ENCODE assay signal across 8 mouse cellular contexts in genomic region chr4:9027383-9027782, GRCm38 (mm10).
DNase-seq lines count a peak whose midpoint lies in the region; ATAC-seq and TF ChIP-seq lines count a peak whose summit lies in the region.

No protein-coding gene starts in this region.

- H3K9ac ChIP-seq in lung, embryonic 16.5 days (ENCODE audit: low read length), result no peak overlapping the region
- no peak overlapping the region for H3K9ac ChIP-seq in liver, embryonic 13.5 days
- no peak overlapping the region for H3K9ac ChIP-seq in stomach, postnatal 0 days (ENCODE audit: low read length)

- WGBS in lung, embryonic 16.5 days, result 10% methylated on average over 7 of the region's 7 CpGs
- 31% methylated on average over 7 of the region's 7 CpGs for WGBS in liver, embryonic 13.5 days (ENCODE audit: insufficient replicate concordance)
- WGBS in stomach, postnatal 0 days, result 12% methylated on average over 7 of the region's 7 CpGs

- H3K27me3 ChIP-seq in lung, embryonic 16.5 days (ENCODE audit: control insufficient read depth, insufficient read depth, low read depth, low read length), result no peaks in the 10 kb centered on the region
- H3K27me3 ChIP-seq in liver, embryonic 13.5 days, result no peaks in the 10 kb centered on the region
- no peaks in the 10 kb centered on the region for H3K27me3 ChIP-seq in stomach, postnatal 0 days (ENCODE audit: control insufficient read depth, insufficient read depth, low read length)

- no peak overlapping the region for H3K27ac ChIP-seq in lung, embryonic 16.5 days (ENCODE audit: low read length)
- H3K27ac ChIP-seq in liver, embryonic 13.5 days, result no peak overlapping the region
- no peak overlapping the region for H3K27ac ChIP-seq in stomach, postnatal 0 days (replicated peaks)

- TF ChIP-seq EP300 in stomach, postnatal 0 days (optimal IDR thresholded peaks at IDR 0.05), result no peak

- peak overlapping the region; percentile 33; the same call in 1 of the 2 replicates for H3K4me2 ChIP-seq in lung, embryonic 16.5 days (ENCODE audit: low read depth, low read length)
- peak overlapping the region; percentile 65 for H3K4me2 ChIP-seq in liver, embryonic 13.5 days
- no peak overlapping the region; the same call in 1 of the 2 replicates for H3K4me2 ChIP-seq in stomach, postnatal 0 days (replicated peaks; ENCODE audit: low read depth)

- DNase-seq in cerebellum, adult 9-10 months, result peak; percentile 50
- no peak for DNase-seq in cerebellum, adult 11 months
- DNase-seq in lung, postnatal 10 days, result no peak
- no peak for DNase-seq in liver, embryonic 13.5 days
- DNase-seq in stomach, postnatal 0 days (ENCODE audit: low spot score), result no peak
- DNase-seq in right cerebral cortex, postnatal 36 days (ENCODE audit: low spot score in 2 of 2), result no peak

- ATAC-seq in lung, embryonic 16.5 days (ENCODE audit: low read depth), result no peak
- no peak for ATAC-seq in liver, embryonic 13.5 days (ENCODE audit: low read depth)
- ATAC-seq in stomach, postnatal 0 days (ENCODE audit: low FRiP score, low TSS enrichment), result 0 out of 2 replicates have a peak, but pooled peaks have one; percentile 39
- ATAC-seq in activated CD4-positive, CD25-positive, alpha-beta regulatory T cell, adult 4 months, result no peak

- no peaks in the 10 kb centered on the region for H3K9me3 ChIP-seq in lung, embryonic 16.5 days (ENCODE audit: control insufficient read depth, low read length)
- no peaks in the 10 kb centered on the region for H3K9me3 ChIP-seq in liver, embryonic 13.5 days (replicated peaks)
- H3K9me3 ChIP-seq in stomach, postnatal 0 days (ENCODE audit: control insufficient read depth, low read length), result no peaks in the 10 kb centered on the region

- no peaks in the 10 kb centered on the region; the same call in none of the 2 replicates for H3K4me1 ChIP-seq in lung, embryonic 16.5 days (replicated peaks; ENCODE audit: control insufficient read depth, insufficient read depth, low read length)
- H3K4me1 ChIP-seq in liver, embryonic 13.5 days (replicated peaks), result peaks cover 12% of the 10 kb centered on the region
- no peaks in the 10 kb centered on the region for H3K4me1 ChIP-seq in stomach, postnatal 0 days (replicated peaks; ENCODE audit: control insufficient read depth, insufficient read depth)

- H3K36me3 ChIP-seq in lung, embryonic 16.5 days (ENCODE audit: control insufficient read depth, insufficient read depth, low read length), result no peaks in the 10 kb centered on the region
- H3K36me3 ChIP-seq in liver, embryonic 13.5 days, result no peaks in the 10 kb centered on the region
- H3K36me3 ChIP-seq in stomach, postnatal 0 days (ENCODE audit: control insufficient read depth, insufficient read depth, low read length), result no peaks in the 10 kb centered on the region

- no peak overlapping the region for H3K4me3 ChIP-seq in lung, embryonic 16.5 days (ENCODE audit: low read length)
- no peak overlapping the region for H3K4me3 ChIP-seq in liver, embryonic 13.5 days (replicated peaks)
- H3K4me3 ChIP-seq in stomach, postnatal 0 days (ENCODE audit: low read depth, low read length), result no peak overlapping the region

- TF ChIP-seq CTCF in stomach, postnatal 0 days (IDR thresholded peaks at IDR 0.05; ENCODE audit: low read depth), result no peak
